Mouse (Mus musculus): ENCODE measurements around the gene Cstad. TPM values are rescaled to one million over a fixed set of nuclear protein-coding genes. Genes with fewer than 3 reads are reported as not detected.

The Cstad gene
- polyA plus RNA-seq, 1 experiment = 0.94 TPM

DNA sequence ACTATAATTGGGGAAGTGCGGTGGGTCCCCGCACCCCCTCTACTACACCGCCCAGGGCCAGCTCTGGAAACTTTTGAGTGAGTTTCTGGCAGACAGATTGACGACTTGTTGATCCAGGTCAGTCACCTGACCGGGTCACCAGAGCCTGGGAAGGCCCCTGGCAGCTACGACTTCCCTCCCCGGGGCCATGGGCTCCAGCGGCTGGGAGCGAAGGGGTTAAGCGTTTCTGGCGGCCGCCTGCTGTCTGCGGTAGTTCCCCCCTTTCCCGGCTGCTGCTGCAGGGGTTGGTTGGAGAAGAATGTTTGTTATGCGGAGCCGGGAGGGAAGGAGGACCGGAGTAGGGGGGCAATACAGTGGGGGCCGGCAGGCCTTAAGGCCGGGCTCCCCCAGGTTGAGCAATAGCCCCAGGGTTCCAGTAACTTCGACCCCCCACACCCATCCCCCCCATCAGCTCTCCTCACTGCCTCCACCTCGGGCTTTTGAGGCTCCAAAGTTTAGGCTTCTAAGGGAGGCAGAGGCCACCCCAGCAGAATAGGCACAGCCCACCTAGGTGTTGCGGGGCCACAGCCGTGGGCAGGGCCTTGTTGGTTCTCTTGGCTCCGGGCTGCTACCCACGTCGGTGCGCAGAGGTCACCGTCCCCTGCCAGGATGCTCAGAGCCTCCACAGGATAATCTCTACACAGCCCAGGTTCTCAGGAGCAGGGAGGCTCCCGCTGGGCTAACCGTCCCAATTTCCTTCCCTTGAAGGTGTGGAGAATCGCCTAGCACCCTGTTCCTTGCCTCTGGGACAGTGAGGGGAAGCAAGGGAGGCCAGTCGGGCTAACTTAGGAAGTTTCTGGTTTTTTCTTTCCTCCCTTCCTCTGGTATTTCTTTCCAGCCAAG lies 10.3 kb downstream of the Cstad start:
- Histone ChIP-seq H3K4me3 (ENCODE audit: low read depth, low read length) (no peak overlapping the region), H3K27me3 (ENCODE audit: control insufficient read depth, insufficient read depth, low read length, poor library complexity, severe bottlenecking) (no peaks in the 10 kb centered on the region), H3K9ac (ENCODE audit: low read depth, poor library complexity, severe bottlenecking) (peak overlapping the region; percentile 6; the same call in 1 of the 2 replicates), H3K9me3 (replicated peaks; ENCODE audit: control insufficient read depth, insufficient read depth, low read length, poor library complexity, severe bottlenecking) (no peaks in the 10 kb centered on the region), H3K36me3 (ENCODE audit: control insufficient read depth, insufficient read depth, low read length, poor library complexity, severe bottlenecking) (no peaks in the 10 kb centered on the region), H3K27ac (ENCODE audit: insufficient read depth, low read length) (no peak overlapping the region), H3K4me1 (ENCODE audit: control insufficient read depth, insufficient read depth, low read length) (peaks cover 7% of the 10 kb centered on the region)
- no peak for TF ChIP-seq CTCF (IDR thresholded peaks at IDR 0.05; ENCODE audit: low read depth, low read length)
- TF ChIP-seq POLR2A (IDR thresholded peaks at IDR 0.05; ENCODE audit: insufficient read depth, low read length) = no peak

GRCm38 (mm10) chr2:30605762-30606051 lies 10.9 kb downstream of the Cstad start:
- Histone ChIP-seq H3K27me3 (ENCODE audit: control insufficient read depth, insufficient read depth, low read length, poor library complexity, severe bottlenecking) (no peaks in the 10 kb centered on the region), H3K4me1 (ENCODE audit: control insufficient read depth, insufficient read depth, low read length) (peaks cover 7% of the 10 kb centered on the region), H3K9me3 (replicated peaks; ENCODE audit: control insufficient read depth, insufficient read depth, low read length, poor library complexity, severe bottlenecking) (no peaks in the 10 kb centered on the region), H3K4me3 (ENCODE audit: low read depth, low read length) (no peak overlapping the region), H3K36me3 (ENCODE audit: control insufficient read depth, insufficient read depth, low read length, poor library complexity, severe bottlenecking) (no peaks in the 10 kb centered on the region), H3K9ac (ENCODE audit: low read depth, poor library complexity, severe bottlenecking) (no peak overlapping the region), H3K27ac (ENCODE audit: insufficient read depth, low read length) (no peak overlapping the region)
- TF ChIP-seq POLR2A (IDR thresholded peaks at IDR 0.05; ENCODE audit: insufficient read depth, low read length) (no peak), CTCF (IDR thresholded peaks at IDR 0.05; ENCODE audit: low read depth, low read length) (no peak), EP300 (IDR thresholded peaks at IDR 0.05; ENCODE audit: insufficient read depth, low read depth, low read length) (no peak)

DNA sequence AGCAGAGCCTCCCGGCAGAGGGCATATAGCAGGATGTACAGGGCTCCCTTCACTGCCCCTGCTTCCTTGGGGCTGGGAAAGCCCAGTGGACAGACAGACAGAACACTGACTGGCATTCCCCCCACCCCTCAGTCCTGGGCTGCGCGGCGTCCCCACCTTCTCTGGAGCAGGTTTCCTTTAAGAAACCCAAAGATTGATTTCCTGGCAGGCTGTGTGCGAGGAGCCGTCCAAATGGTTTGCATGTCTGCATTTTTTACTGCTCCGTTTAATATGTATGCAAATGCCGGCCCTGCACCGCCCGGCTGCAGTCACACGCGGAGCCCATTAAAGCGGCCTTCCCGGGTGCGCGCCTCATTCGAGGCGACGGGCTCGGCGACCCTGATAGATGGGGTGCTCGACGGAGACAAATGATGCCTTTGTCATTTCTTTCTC lies 11.8 kb downstream of the Cstad start:
- H3K9ac ChIP-seq (ENCODE audit: low read depth, poor library complexity, severe bottlenecking) = no peak overlapping the region
- no peaks in the 10 kb centered on the region for H3K27me3 ChIP-seq (ENCODE audit: control insufficient read depth, insufficient read depth, low read length, poor library complexity, severe bottlenecking)
- no peak overlapping the region for H3K27ac ChIP-seq (ENCODE audit: insufficient read depth, low read length)
- no peak overlapping the region for H3K4me3 ChIP-seq (ENCODE audit: low read depth, low read length)
- no peaks in the 10 kb centered on the region for H3K36me3 ChIP-seq (ENCODE audit: control insufficient read depth, insufficient read depth, low read length, poor library complexity, severe bottlenecking)
- TF ChIP-seq POLR2A (IDR thresholded peaks at IDR 0.05; ENCODE audit: insufficient read depth, low read length) (no peak), CTCF (IDR thresholded peaks at IDR 0.05; ENCODE audit: low read depth, low read length) (no peak), EP300 (IDR thresholded peaks at IDR 0.05; ENCODE audit: insufficient read depth, low read depth, low read length) (no peak)
- H3K9me3 ChIP-seq (replicated peaks; ENCODE audit: control insufficient read depth, insufficient read depth, low read length, poor library complexity, severe bottlenecking) = no peaks in the 10 kb centered on the region
- peaks cover 2% of the 10 kb centered on the region for H3K4me1 ChIP-seq (ENCODE audit: control insufficient read depth, insufficient read depth, low read length)

- Histone ChIP-seq H3K9ac (ENCODE audit: low read depth, poor library complexity, severe bottlenecking) (no peak overlapping the region), H3K4me3 (ENCODE audit: low read depth, low read length) (no peak overlapping the region), H3K27me3 (ENCODE audit: control insufficient read depth, insufficient read depth, low read length, poor library complexity, severe bottlenecking) (no peaks in the 10 kb centered on the region), H3K36me3 (ENCODE audit: control insufficient read depth, insufficient read depth, low read length, poor library complexity, severe bottlenecking) (no peaks in the 10 kb centered on the region), H3K4me1 (ENCODE audit: control insufficient read depth, insufficient read depth, low read length) (peaks cover 2% of the 10 kb centered on the region), H3K27ac (ENCODE audit: insufficient read depth, low read length) (no peak overlapping the region), H3K9me3 (replicated peaks; ENCODE audit: control insufficient read depth, insufficient read depth, low read length, poor library complexity, severe bottlenecking) (no peaks in the 10 kb centered on the region)
- TF ChIP-seq EP300 (IDR thresholded peaks at IDR 0.05; ENCODE audit: insufficient read depth, low read depth, low read length) (no peak), CTCF (IDR thresholded peaks at IDR 0.05; ENCODE audit: low read depth, low read length) (no peak), POLR2A (IDR thresholded peaks at IDR 0.05; ENCODE audit: insufficient read depth, low read length) (no peak)
These were observed 13.1 kb downstream of the Cstad start for GRCm38 (mm10) chr2:30607941-30608340.

DNA sequence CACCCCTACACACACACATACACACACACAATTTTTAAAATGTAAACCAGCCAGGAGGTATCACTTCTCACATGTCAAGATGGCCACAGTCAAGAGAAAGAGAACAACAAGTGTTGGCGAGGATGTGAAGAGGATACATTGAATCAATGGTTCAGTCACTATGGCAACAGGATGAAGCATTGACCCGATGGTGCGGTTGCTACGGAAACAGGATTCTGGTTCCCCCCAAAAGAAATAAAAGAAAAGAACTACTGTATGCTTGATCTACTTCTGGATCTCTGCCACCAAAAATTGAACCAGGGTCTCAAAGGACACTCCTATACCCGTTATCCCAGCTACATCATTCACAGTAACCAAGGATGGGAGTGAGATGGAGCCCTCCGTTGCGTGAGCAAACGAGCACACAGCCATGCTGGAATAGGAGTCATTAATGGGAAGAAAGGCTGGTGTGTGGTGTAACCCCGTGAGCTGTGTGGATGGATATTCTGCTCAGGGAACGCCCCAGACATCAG lies 13.9 kb downstream of the Cstad start:
- Histone ChIP-seq H3K27me3 (ENCODE audit: control insufficient read depth, insufficient read depth, low read length, poor library complexity, severe bottlenecking) (no peaks in the 10 kb centered on the region), H3K9ac (ENCODE audit: low read depth, poor library complexity, severe bottlenecking) (no peak overlapping the region), H3K9me3 (replicated peaks; ENCODE audit: control insufficient read depth, insufficient read depth, low read length, poor library complexity, severe bottlenecking) (no peaks in the 10 kb centered on the region), H3K4me1 (ENCODE audit: control insufficient read depth, insufficient read depth, low read length) (peaks cover 2% of the 10 kb centered on the region), H3K36me3 (ENCODE audit: control insufficient read depth, insufficient read depth, low read length, poor library complexity, severe bottlenecking) (no peaks in the 10 kb centered on the region), H3K27ac (ENCODE audit: insufficient read depth, low read length) (no peak overlapping the region), H3K4me3 (ENCODE audit: low read depth, low read length) (no peak overlapping the region)
- no peak for TF ChIP-seq CTCF (IDR thresholded peaks at IDR 0.05; ENCODE audit: low read depth, low read length)
- no peak for TF ChIP-seq EP300 (IDR thresholded peaks at IDR 0.05; ENCODE audit: insufficient read depth, low read depth, low read length)
- TF ChIP-seq POLR2A (IDR thresholded peaks at IDR 0.05; ENCODE audit: insufficient read depth, low read length) = no peak

DNA sequence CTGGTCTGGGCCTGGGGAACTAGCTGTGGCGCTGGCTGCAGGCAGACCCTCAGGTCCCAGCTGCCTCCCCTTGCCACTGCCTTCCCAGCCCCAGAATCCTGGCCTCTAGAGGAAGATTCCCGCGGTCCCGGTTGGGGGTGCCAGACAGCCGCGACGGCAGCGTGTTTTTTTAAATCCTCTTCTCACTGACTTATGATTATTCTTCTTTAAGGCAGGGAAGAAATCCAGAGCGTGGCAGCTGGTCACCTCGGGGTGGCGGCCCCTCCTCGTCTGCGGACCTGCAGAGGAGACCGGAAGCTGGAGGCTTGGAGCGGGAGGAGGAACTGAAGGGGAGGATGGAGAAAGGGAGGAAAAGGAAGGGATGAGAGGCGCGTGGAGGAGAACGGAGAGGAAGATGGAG lies 18.7 kb downstream of the Cstad start:
- H3K9ac ChIP-seq (ENCODE audit: low read depth, poor library complexity, severe bottlenecking) = no peak overlapping the region
- no peak overlapping the region for H3K4me3 ChIP-seq (ENCODE audit: low read depth, low read length)
- H3K4me1 ChIP-seq (ENCODE audit: control insufficient read depth, insufficient read depth, low read length) = no peaks in the 10 kb centered on the region
- no peak overlapping the region for H3K27ac ChIP-seq (ENCODE audit: insufficient read depth, low read length)
- TF ChIP-seq EP300 (IDR thresholded peaks at IDR 0.05; ENCODE audit: insufficient read depth, low read depth, low read length) (no peak), CTCF (IDR thresholded peaks at IDR 0.05; ENCODE audit: low read depth, low read length) (no peak), POLR2A (IDR thresholded peaks at IDR 0.05; ENCODE audit: insufficient read depth, low read length) (no peak)
- H3K36me3 ChIP-seq (ENCODE audit: control insufficient read depth, insufficient read depth, low read length, poor library complexity, severe bottlenecking) = no peaks in the 10 kb centered on the region
- H3K27me3 ChIP-seq (ENCODE audit: control insufficient read depth, insufficient read depth, low read length, poor library complexity, severe bottlenecking) = no peaks in the 10 kb centered on the region
- no peaks in the 10 kb centered on the region for H3K9me3 ChIP-seq (replicated peaks; ENCODE audit: control insufficient read depth, insufficient read depth, low read length, poor library complexity, severe bottlenecking)

Measured in ES-Bruce4 (cell line).